Mouse (Mus musculus): Measurements from ENCODE around the gene Psip1.

Psip1 gene

GRCm38 (mm10) chr4:83414241-83414824 lies 71.9 kb downstream of the Psip1 start:
- DNase-seq, result no peak

DNA sequence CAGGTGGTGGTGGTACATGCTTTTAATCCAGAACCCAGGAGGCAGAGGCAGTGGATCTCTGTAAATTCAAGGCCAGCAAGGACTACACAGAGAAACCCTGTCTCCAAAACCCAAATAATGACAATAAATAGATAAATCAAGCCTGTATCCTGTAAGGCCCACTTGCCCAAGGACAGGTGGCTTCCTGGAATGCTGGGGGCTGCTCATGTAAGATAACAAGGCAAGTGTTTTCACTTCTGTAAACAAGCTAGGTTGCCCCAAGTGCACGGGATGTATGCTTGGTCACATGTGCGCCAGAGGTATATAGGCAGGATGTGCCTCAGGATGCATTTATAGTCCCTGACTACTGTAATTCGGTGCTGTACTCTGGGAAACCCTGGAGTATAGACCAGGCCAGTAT lies 74.2 kb downstream of the Psip1 start:
- DNase-seq, result no peak

- no peak for DNase-seq
These were observed 76.3 kb downstream of the Psip1 start for GRCm38 (mm10) chr4:83409867-83410505.

DNA sequence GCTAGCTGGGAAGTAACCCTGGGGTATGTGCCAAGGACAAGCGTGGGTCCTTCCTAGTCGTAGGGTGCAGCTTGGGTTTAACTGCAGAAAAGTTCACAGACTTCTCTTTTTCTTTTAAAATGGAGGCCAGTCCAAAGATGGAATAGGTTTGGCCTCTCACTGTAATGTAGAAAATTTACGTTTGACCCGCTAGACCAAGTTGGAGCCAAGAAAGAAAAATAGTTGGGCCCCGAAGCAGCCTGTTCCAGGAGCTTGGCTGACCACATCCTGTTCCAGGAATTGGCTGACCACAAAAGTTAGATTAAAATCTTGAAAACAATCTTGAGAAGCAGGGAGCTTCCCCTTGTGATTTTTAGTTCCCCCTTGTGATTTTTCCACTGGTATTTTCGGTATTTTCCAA lies 78.6 kb downstream of the Psip1 start:
- DNase-seq, result no peak

All from cerebellum, adult 8-10 months (tissue).